Mouse (Mus musculus) erythroblast, embryonic 14.5 days (primary cell): ENCODE data around the gene Rad21l.

ENCODE experiments used
- GATA1 ChIP-seq: IDR thresholded peaks from 2 replicates; pipeline ENCODE4 v1.6.1; 2012; ENCODE audit warnings: low read length, inconsistent platforms, mixed read lengths
- TAL1 ChIP-seq: IDR thresholded peaks from 3 replicates; pipeline ENCODE4 v1.6.1; 2012; ENCODE audit warnings: low read length, inconsistent platforms, mixed read lengths

DNA sequence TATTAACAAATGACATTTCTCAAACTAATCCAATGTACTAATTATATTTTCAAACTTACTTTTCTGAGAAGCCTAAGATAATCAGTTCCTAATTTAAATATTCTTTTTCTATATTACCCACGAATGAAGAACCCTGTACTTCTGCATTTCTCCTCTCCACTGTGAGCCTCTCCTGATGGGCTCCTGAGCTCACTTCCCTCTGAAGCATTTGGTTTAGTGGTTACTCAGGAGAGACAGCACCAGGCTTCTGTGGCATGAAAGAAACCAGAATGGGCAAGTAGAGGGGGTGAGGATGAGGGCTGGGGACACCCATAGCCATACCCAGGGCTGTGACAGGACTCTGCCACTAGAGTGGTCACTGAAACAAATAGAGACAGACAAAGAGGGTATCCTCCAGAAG, 16.3 kb downstream of the Rad21l start:
- TF ChIP-seq TAL1 = no peak
- no peak for TF ChIP-seq GATA1
